In the genomic region with DNA sequence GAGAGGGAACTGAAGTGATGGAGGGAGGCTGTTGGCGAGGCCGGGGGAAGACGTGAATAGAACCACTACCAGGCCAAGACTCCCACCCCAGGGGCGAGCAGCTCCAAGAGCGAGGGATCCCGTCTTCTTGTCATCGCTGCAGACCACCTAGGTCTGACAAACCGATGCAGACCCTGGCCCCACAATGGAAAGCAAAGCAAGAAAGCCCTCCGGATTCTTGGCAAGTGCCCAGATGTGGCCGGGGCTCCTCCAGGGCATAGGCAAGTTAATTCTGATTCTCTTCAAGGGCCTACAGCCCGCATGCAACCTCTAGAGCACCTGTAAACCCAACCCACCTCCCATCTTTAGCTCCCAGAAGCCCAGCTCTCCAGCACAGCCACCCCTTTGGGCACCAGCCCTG, we compare ENCODE assay signal across 9 mouse cellular contexts. TPM values are rescaled to one million over a fixed set of nuclear protein-coding genes. Genes with fewer than 3 reads are reported as not detected.
A peak's percentile ranks its signal among the peaks of the same experiment; 100 is the strongest.
DNase-seq lines count a peak whose midpoint lies in the region; ATAC-seq lines count a peak whose summit lies in the region.
"Had no signal": no experiment of that assay in that cellular context is flagged by ENCODE, and none has a peak within 500 bp of the region (broad histone marks: within the 10 kb centered on the region; RNA-seq: fewer than 3 reads in every experiment).

No protein-coding gene starts in this region.

- H3K9me3 ChIP-seq in limb, embryonic 12.5 days = no peaks in the 10 kb centered on the region
- no peaks in the 10 kb centered on the region for H3K9me3 ChIP-seq in limb, embryonic 10.5 days (replicated peaks)
- H3K9me3 ChIP-seq in forebrain, embryonic 14.5 days (replicated peaks; ENCODE audit: control insufficient read depth, low read length) = no peaks in the 10 kb centered on the region
- H3K9me3 ChIP-seq in hindbrain, embryonic 16.5 days (ENCODE audit: control insufficient read depth, low read length) = no peaks in the 10 kb centered on the region
- no peaks in the 10 kb centered on the region for H3K9me3 ChIP-seq in neural tube, embryonic 12.5 days

- peaks cover 63% of the 10 kb centered on the region for H3K4me1 ChIP-seq in limb, embryonic 12.5 days (replicated peaks)
- peaks cover 25% of the 10 kb centered on the region for H3K4me1 ChIP-seq in limb, embryonic 10.5 days
- H3K4me1 ChIP-seq in forebrain, embryonic 14.5 days (ENCODE audit: control insufficient read depth, insufficient read depth, low read length) = peaks cover 52% of the 10 kb centered on the region
- H3K4me1 ChIP-seq in hindbrain, embryonic 16.5 days (ENCODE audit: control insufficient read depth, insufficient read depth, low read depth, low read length) = peaks cover 71% of the 10 kb centered on the region
- peaks cover 79% of the 10 kb centered on the region for H3K4me1 ChIP-seq in neural tube, embryonic 12.5 days

- no peak overlapping the region for H3K9ac ChIP-seq in limb, embryonic 12.5 days (replicated peaks)
- peak overlapping the region; percentile 47 for H3K9ac ChIP-seq in forebrain, embryonic 14.5 days (ENCODE audit: low read length)
- H3K9ac ChIP-seq in hindbrain, embryonic 16.5 days (ENCODE audit: low read depth, low read length) = peak overlapping the region; percentile 41
- peak overlapping the region; percentile 38 for H3K9ac ChIP-seq in neural tube, embryonic 12.5 days

- WGBS in limb, embryonic 12.5 days = 92% methylated on average over 11 of the region's 11 CpGs
- WGBS in limb, embryonic 10.5 days = 91% methylated on average over 11 of the region's 11 CpGs
- WGBS in forebrain, embryonic 14.5 days = 38% methylated on average over 11 of the region's 11 CpGs
- 50% methylated on average over 11 of the region's 11 CpGs for WGBS in hindbrain, embryonic 16.5 days
- 85% methylated on average over 11 of the region's 11 CpGs for WGBS in neural tube, embryonic 12.5 days

- peak overlapping the region; percentile 59; the same call in 1 of the 2 replicates for H3K27ac ChIP-seq in limb, embryonic 12.5 days
- H3K27ac ChIP-seq in limb, embryonic 10.5 days = no peak overlapping the region
- peak overlapping the region; percentile 89 for H3K27ac ChIP-seq in forebrain, embryonic 14.5 days (ENCODE audit: low read depth, low read length)
- peak overlapping the region; percentile 84 for H3K27ac ChIP-seq in hindbrain, embryonic 16.5 days (ENCODE audit: low read depth, low read length)
- H3K27ac ChIP-seq in neural tube, embryonic 12.5 days = peak overlapping the region; percentile 73
- H3K27ac ChIP-seq: kidney, postnatal 0 days had no signal

- H3K4me3 ChIP-seq in limb, embryonic 12.5 days (replicated peaks) = no peak overlapping the region
- no peak overlapping the region for H3K4me3 ChIP-seq in limb, embryonic 10.5 days
- no peak overlapping the region for H3K4me3 ChIP-seq in forebrain, embryonic 14.5 days (ENCODE audit: low read depth, low read length)
- H3K4me3 ChIP-seq in hindbrain, embryonic 16.5 days (ENCODE audit: low read length) = no peak overlapping the region
- no peak overlapping the region for H3K4me3 ChIP-seq in neural tube, embryonic 12.5 days

- H3K36me3 ChIP-seq in limb, embryonic 12.5 days = peaks cover 99% of the 10 kb centered on the region
- H3K36me3 ChIP-seq in limb, embryonic 10.5 days = peaks cover 100% of the 10 kb centered on the region
- H3K36me3 ChIP-seq in forebrain, embryonic 14.5 days (ENCODE audit: control insufficient read depth, insufficient read depth, low read length) = peaks cover 75% of the 10 kb centered on the region
- peaks cover 18% of the 10 kb centered on the region for H3K36me3 ChIP-seq in hindbrain, embryonic 16.5 days (ENCODE audit: control insufficient read depth, insufficient read depth, low read length)
- peaks cover 80% of the 10 kb centered on the region for H3K36me3 ChIP-seq in neural tube, embryonic 12.5 days

- no peak overlapping the region for H3K4me2 ChIP-seq in limb, embryonic 12.5 days
- H3K4me2 ChIP-seq in forebrain, embryonic 14.5 days (ENCODE audit: low read length) = peak overlapping the region; percentile 36
- peak overlapping the region; percentile 26 for H3K4me2 ChIP-seq in hindbrain, embryonic 16.5 days (ENCODE audit: low read length)
- H3K4me2 ChIP-seq in neural tube, embryonic 12.5 days (replicated peaks) = peak overlapping the region; percentile 44

- no peak for ATAC-seq in limb, embryonic 12.5 days (ENCODE audit: insufficient number of reproducible peaks, insufficient read depth, low FRiP score, low TSS enrichment, low read depth)
- no peak for ATAC-seq in forebrain, embryonic 14.5 days
- ATAC-seq in hindbrain, embryonic 16.5 days = no peak
- no peak for ATAC-seq in neural tube, embryonic 12.5 days (ENCODE audit: low FRiP score, low read depth)

- no peak for DNase-seq in limb, embryonic 10.5 days (ENCODE audit: low spot score)
- DNase-seq in forebrain, embryonic 14.5 days (ENCODE audit: low spot score) = peak; percentile 39
- no peak for DNase-seq in layer of hippocampus, postnatal 25 days (ENCODE audit: extremely low spot score in 1 of 2, low spot score in 1 of 2)
- DNase-seq in adrenal gland, postnatal 36 days = no peak
- DNase-seq in adrenal gland, postnatal 25 days = no peak

- H3K27me3 ChIP-seq in limb, embryonic 12.5 days = no peaks in the 10 kb centered on the region
- no peaks in the 10 kb centered on the region for H3K27me3 ChIP-seq in limb, embryonic 10.5 days (ENCODE audit: low read depth, poor library complexity, severe bottlenecking)
- H3K27me3 ChIP-seq in forebrain, embryonic 14.5 days (replicated peaks; ENCODE audit: control insufficient read depth, insufficient read depth, low read length) = no peaks in the 10 kb centered on the region
- no peaks in the 10 kb centered on the region for H3K27me3 ChIP-seq in hindbrain, embryonic 16.5 days (replicated peaks; ENCODE audit: control insufficient read depth, insufficient read depth, low read length)
- no peaks in the 10 kb centered on the region for H3K27me3 ChIP-seq in neural tube, embryonic 12.5 days (replicated peaks)

RNA-seq across cellular contexts. Expression of gene Akt1, which starts 11.4 kb away (rescaled TPM):
- 67.0 and 156 TPM in 2 replicates for polyA plus RNA-seq in limb, embryonic 12.5 days (2016; fragmentation: Nextera tagmentation; extraction: Ambion mirVana)
- polyA plus RNA-seq in limb, embryonic 10.5 days (2016; fragmentation: Nextera tagmentation; extraction: Ambion mirVana) = 59.3 and 82.8 TPM in 2 replicates
- polyA plus RNA-seq in forebrain, embryonic 14.5 days (2014; fragmentation: Nextera tagmentation; extraction: Ambion mirVana) = 61.7 and 65.4 TPM in 2 replicates
- polyA plus RNA-seq in hindbrain, embryonic 16.5 days (2015; fragmentation: Nextera tagmentation; extraction: Ambion mirVana) = 55.6 and 62.3 TPM in 2 replicates
- polyA plus RNA-seq in neural tube, embryonic 12.5 days (2016; fragmentation: Nextera tagmentation; extraction: Ambion mirVana) = 184 and 201 TPM in 2 replicates
- total RNA-seq in layer of hippocampus, postnatal 25 days (2021) = 100 to 1,000 TPM; 147 to 158 TPM
- 100 to 1,000 TPM; 256 to 378 TPM for total RNA-seq in adrenal gland, postnatal 36 days (2021)
- total RNA-seq in adrenal gland, postnatal 25 days (2021) = 395 and 413 TPM in 2 replicates

RNA-seq across cellular contexts. Expression of gene Zbtb42, which starts 15.3 kb away (rescaled TPM):
- 1.4 and 2.7 TPM in 2 replicates for polyA plus RNA-seq in limb, embryonic 12.5 days (2016; fragmentation: Nextera tagmentation; extraction: Ambion mirVana)
- polyA plus RNA-seq in limb, embryonic 10.5 days (2016; fragmentation: Nextera tagmentation; extraction: Ambion mirVana) = 1.4 and 2.7 TPM in 2 replicates
- 1.0 and 1.8 TPM in 2 replicates for polyA plus RNA-seq in forebrain, embryonic 14.5 days (2014; fragmentation: Nextera tagmentation; extraction: Ambion mirVana)
- polyA plus RNA-seq in hindbrain, embryonic 16.5 days (2015; fragmentation: Nextera tagmentation; extraction: Ambion mirVana) = 2.4 and 4.0 TPM in 2 replicates
- 4.0 and 5.4 TPM in 2 replicates for polyA plus RNA-seq in neural tube, embryonic 12.5 days (2016; fragmentation: Nextera tagmentation; extraction: Ambion mirVana)
- under 1 TPM; 0.40 to 0.76 TPM for total RNA-seq in layer of hippocampus, postnatal 25 days (2021)
- total RNA-seq in adrenal gland, postnatal 36 days (2021) = 1 to 10 TPM; 5.0 to 9.0 TPM
- total RNA-seq in adrenal gland, postnatal 25 days (2021) = 7.9 and 12.8 TPM in 2 replicates

RNA-seq across cellular contexts. Expression of gene Siva1, which starts 18.8 kb away (rescaled TPM):
- 248 and 258 TPM in 2 replicates for polyA plus RNA-seq in limb, embryonic 12.5 days (2016; fragmentation: Nextera tagmentation; extraction: Ambion mirVana)
- 359 and 361 TPM in 2 replicates for polyA plus RNA-seq in limb, embryonic 10.5 days (2016; fragmentation: Nextera tagmentation; extraction: Ambion mirVana)
- polyA plus RNA-seq in forebrain, embryonic 14.5 days (2014; fragmentation: Nextera tagmentation; extraction: Ambion mirVana) = 94.1 and 155 TPM in 2 replicates
- 48.1 and 57.5 TPM in 2 replicates for polyA plus RNA-seq in hindbrain, embryonic 16.5 days (2015; fragmentation: Nextera tagmentation; extraction: Ambion mirVana)
- polyA plus RNA-seq in neural tube, embryonic 12.5 days (2016; fragmentation: Nextera tagmentation; extraction: Ambion mirVana) = 108 and 130 TPM in 2 replicates
- 10 to 100 TPM; 20.0 to 21.9 TPM for total RNA-seq in layer of hippocampus, postnatal 25 days (2021)
- total RNA-seq in adrenal gland, postnatal 36 days (2021) = 10 to 100 TPM; 45.4 to 46.9 TPM
- 34.8 and 46.0 TPM in 2 replicates for total RNA-seq in adrenal gland, postnatal 25 days (2021)

RNA-seq across cellular contexts. Expression of gene Adssl1, which starts 43.5 kb away (rescaled TPM):
- 9.2 and 10.0 TPM in 2 replicates for polyA plus RNA-seq in limb, embryonic 12.5 days (2016; fragmentation: Nextera tagmentation; extraction: Ambion mirVana)
- 1.9 and 3.0 TPM in 2 replicates for polyA plus RNA-seq in limb, embryonic 10.5 days (2016; fragmentation: Nextera tagmentation; extraction: Ambion mirVana)
- 2.0 and 2.1 TPM in 2 replicates for polyA plus RNA-seq in forebrain, embryonic 14.5 days (2014; fragmentation: Nextera tagmentation; extraction: Ambion mirVana)
- 7.7 and 7.9 TPM in 2 replicates for polyA plus RNA-seq in hindbrain, embryonic 16.5 days (2015; fragmentation: Nextera tagmentation; extraction: Ambion mirVana)
- polyA plus RNA-seq in neural tube, embryonic 12.5 days (2016; fragmentation: Nextera tagmentation; extraction: Ambion mirVana) = 3.2 and 3.7 TPM in 2 replicates
- 10 to 100 TPM; 11.4 to 12.9 TPM for total RNA-seq in layer of hippocampus, postnatal 25 days (2021)
- total RNA-seq in adrenal gland, postnatal 36 days (2021) = 10 to 100 TPM; 21.8 to 22.7 TPM
- total RNA-seq in adrenal gland, postnatal 25 days (2021) = 17.8 and 21.0 TPM in 2 replicates

RNA-seq across cellular contexts. Expression of gene Cep170b, which starts 57.0 kb away (rescaled TPM):
- 17.8 and 18.8 TPM in 2 replicates for polyA plus RNA-seq in limb, embryonic 12.5 days (2016; fragmentation: Nextera tagmentation; extraction: Ambion mirVana)
- polyA plus RNA-seq in limb, embryonic 10.5 days (2016; fragmentation: Nextera tagmentation; extraction: Ambion mirVana) = 6.7 and 12.3 TPM in 2 replicates
- polyA plus RNA-seq in forebrain, embryonic 14.5 days (2014; fragmentation: Nextera tagmentation; extraction: Ambion mirVana) = 10.3 and 15.7 TPM in 2 replicates
- 29.5 and 30.6 TPM in 2 replicates for polyA plus RNA-seq in hindbrain, embryonic 16.5 days (2015; fragmentation: Nextera tagmentation; extraction: Ambion mirVana)
- polyA plus RNA-seq in neural tube, embryonic 12.5 days (2016; fragmentation: Nextera tagmentation; extraction: Ambion mirVana) = 22.2 and 23.2 TPM in 2 replicates
- 100 to 1,000 TPM; 180 to 192 TPM for total RNA-seq in layer of hippocampus, postnatal 25 days (2021)
- 10 to 100 TPM; 41.5 to 48.8 TPM for total RNA-seq in adrenal gland, postnatal 36 days (2021)
- total RNA-seq in adrenal gland, postnatal 25 days (2021) = 42.4 and 58.1 TPM in 2 replicates
